Mouse (Mus musculus): ENCODE data around the gene Psd.
A peak's percentile ranks its signal among the peaks of the same experiment; 100 is the strongest.

The Psd gene

DNA sequence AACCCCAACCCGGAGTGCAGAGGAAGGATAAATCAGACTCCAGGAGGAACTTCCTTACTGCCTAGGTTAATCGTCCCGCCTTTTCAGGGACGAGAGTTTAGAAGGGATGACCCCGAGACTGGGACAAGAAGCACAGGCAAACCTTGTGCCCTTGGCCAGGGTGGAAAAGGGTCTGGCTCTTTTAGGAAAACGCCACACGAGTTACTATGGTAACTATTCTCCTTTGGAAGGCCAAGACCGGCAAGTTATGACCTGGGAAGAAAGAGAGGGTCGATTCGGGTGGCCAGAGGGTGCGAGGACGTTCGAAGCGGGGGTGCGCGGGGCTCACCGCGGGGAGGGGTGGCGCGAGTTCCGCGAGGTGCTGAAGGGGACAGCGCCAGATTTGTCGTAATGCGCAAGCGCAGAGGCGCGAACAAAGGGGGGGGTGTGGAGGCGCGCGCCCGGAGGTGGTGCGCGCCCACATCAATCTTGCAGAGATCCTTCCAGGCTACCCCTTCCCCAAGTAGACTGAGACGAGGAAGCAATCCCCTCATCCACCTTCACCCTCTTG lies at the start of gene Psd:
TSS of gene Psd (minus strand) at position 401 of the 550 bp plus-strand sequence.
- DNase-seq (ENCODE audit: low spot score) = peak; percentile 69

DNA sequence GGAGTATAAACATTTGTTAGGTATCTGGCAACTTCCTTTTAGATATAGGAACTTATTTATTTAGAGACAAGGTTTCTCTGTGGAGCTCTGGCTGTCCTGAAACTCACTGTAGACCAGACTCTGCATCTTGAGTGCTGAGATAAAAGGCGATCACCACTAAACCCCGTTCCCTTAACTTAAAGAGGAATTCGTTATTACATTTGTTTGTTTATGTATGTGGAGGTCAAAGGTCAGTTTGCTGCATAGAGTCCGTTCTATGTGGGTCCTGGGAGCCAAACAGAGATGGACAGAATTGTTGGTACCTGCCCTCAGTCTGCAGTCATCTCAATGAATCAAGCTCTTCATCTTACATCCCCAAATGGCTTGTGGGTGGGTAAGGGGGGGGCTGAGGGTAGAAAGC lies 48.9 kb upstream of the Psd start:
- no peak for DNase-seq (ENCODE audit: low spot score)

DNA sequence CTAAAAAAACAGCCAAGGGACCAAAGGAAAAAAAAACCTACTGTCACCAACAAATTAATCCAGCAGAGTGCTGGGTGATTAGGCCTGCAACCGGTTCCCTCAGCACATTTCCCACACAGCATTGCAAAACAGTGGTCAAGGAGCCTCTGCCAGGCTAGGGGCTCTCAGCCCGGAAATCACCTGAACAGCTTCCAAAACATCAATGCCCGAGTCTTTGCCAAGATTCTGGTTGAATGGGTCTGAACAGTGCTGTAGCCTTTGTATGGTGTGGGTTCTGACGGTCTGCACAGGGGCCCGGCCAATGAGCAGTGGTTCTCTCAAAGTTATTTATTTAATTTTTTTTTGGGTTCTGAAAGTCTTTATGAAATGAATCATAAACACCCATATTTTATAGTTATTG lies 48.5 kb upstream of the Psd start:
- no peak for DNase-seq (ENCODE audit: low spot score)

DNA sequence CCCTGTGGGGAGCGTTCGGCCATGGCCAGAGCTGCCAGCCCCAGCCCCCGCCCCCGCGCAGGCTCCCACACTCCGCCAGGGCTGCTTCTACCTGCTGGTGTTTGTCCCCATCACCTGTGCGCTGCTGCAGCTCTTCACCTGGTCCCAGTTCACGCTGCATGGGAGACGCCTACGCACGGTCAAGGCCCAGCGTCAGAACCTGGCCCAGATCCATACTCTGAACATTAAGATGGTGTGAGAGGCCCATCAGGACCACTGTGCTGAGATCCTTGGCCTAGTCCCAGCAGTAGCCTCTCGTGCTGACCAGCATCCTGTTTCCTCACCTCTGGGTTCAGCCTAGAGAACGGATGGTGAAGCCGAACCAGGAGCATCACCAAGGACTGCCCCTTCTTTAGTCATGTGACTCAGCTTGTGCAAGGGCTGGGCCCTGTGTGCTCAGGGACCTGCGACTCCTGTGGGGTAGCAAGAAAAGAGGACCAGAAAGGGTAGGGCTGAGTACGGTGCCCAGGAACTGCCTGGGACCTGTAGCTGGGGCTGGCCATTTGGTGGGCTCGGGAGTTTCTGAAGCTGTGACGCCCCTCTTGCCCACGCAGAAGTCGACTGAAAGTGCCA lies 47.6 kb upstream of the Psd start:
- no peak for DNase-seq (ENCODE audit: low spot score)

DNA sequence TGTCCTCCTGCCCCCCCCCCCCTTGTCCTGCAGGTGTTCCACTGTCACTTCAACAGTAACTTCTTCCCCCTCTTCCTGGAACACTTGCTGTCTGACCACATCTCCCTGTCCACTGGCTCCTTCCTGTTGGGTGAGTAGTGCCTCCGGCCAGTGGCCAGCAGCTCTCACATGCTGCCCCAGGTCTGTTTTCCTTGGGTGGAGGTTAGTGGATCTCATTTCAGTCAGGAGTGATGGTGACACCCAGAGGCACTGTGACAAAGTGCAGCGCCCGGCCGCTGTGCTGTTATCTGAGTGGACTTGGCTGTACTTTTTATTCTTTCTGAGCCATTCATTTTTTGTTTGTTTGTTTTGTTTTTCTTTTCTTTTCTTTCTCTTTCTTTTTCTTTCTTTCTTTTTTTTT lies 42.2 kb upstream of the Psd start:
- DNase-seq (ENCODE audit: low spot score) = peak; percentile 73

DNA sequence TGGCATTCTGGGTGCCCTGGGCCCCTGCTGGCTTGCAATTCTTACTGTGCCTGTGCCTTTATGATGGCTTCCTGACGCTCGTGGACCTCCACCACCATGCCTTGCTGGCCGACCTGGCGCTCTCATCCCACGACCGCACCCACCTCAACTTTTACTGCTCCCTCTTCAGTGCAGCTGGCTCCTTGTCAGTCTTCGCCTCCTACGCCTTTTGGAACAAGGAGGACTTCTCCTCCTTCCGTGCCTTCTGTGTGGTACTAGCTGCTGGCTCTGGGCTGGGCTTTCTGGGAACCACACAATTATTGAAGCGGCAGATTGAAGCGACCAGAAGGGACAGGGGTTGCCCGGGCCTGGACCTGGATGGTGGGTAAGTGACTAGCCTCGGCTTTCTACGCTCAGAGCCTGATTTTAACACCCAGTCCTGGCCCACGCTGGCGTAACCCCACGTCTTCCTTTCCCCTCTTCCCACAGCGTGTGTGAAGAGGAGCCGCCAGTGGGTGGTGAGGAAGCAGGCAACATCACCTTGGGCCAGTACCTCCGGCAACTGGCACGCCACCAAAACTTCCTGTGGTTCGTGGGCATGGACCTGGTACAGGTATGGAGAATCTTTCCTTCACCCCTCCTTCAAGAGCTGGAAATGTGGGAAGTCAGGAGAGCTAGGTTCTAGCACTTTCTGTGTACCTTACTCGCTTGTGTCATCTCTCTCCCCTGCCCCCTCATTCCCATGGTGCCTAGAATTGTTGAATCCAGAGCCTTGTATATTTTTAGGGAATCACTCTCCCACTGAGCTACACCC lies 41.0 kb upstream of the Psd start:
- no peak for DNase-seq (ENCODE audit: low spot score)

DNA sequence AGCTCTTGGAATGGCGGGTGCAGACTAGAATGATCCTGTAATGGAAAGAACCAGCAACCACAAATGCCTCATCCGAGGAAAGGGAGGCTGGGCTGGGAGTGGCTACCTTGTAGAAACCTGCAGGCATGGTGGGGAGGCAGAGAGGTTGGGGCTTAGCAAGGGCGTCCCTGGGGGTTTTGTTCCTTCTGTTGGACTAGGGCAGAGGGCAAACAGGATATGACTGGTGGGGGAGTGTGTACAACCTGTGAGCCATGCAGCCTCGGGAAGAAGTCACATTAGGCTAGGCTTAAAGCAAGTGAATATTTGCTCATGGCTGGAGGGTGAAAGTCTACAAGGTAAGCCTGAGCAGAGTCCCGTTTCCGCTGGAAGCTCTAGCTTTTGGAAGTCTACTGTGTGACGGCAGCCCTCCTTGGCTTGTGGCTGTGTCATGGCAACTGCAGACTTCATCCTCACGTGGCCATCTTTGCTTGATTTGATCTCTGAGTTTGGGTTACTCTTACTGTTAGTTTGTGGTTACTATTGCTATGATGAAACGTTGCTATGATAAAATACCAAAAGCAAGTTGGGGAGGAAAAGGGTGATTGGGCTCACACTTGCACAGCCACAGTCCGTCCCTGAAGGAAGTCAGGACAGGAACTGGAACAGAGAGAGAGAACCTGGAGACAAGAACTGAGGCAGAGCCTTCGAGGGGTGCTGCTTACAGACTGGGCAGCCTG lies 36.5 kb upstream of the Psd start:
- DNase-seq (ENCODE audit: low spot score) = no peak

DNA sequence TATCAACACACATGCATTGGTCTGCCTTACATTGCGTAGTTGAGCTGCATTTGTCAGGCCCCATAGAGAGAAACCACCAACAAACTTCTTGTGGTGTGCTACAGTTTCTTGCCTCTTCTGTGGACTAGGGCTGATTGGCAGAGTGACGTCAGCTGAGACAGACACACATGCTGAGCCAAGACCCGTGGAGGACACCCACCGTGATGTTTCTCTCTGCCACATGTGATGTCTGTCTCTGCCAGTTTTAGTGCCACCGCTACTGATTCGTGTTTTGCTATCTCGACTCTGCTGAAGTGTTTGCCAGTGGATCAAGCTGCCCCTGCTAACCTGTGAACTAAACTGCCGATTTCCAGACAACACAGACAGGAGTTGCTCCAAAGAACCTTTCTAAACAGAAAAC lies 35.1 kb upstream of the Psd start:
- DNase-seq (ENCODE audit: low spot score) = no peak

DNA sequence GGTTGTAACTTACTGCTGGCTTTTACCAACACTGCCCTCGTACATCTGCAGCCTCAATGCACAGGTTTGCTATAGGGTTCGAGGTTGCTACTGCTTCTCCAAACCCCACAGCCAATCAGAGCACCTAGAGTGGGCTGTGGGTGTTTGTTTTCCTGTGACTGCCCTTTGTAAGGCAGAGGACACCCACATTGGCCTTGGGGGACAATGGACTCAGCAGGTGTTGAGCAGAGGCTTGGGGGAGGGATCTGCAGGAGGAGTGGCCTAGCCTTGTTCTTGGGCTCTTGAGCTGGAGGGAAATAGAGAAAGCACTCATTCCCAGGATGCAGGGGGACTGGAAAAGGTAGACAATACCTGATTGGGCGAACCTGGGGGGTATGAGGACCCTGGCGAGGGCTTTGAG lies 31.4 kb upstream of the Psd start:
- no peak for DNase-seq (ENCODE audit: low spot score)

DNA sequence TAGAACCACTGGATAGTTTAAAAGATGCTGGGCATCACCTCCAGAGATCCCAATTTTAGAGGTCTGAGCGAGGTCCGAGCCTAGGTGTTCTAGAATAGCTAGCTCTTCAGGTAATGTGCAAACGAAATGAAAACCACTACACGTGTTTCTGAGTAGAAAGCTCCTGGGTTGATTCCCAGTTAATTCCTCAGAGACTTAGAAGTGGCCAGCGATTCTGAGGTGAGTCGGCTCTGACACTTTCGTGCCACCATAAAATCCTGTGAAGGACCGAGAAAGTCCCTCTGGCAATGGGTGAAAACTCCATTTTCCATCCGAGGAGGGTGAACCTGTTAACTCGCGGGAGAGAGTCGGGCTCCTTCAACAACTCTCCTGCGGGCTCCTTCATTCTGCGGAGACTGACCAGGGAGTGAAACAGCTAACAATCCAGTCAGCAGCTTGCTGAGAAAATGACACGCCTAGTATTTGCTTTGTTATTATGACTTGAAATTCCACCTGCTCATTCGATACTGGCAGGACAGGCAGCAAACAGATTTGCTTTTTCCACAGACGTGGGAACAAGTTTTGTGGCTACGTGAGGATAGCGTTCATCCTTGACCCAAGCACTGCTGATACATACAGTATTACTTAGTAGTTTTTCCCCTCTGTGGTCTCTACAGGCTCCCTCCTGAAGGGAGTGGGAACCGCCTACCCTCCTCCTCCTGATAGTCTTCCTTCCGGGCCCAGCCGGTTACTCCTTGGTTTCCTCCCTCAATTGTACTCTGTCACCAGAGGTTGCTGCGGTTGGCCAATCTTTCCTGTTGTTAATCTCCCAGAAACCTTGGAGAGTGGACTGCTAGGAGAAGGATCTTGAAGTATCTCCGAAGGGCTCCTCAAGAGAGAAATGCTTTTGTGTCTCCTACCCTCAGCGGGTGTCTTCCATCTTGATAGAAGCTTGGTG lies 30.7 kb upstream of the Psd start:
- DNase-seq (ENCODE audit: low spot score) = no peak

DNA sequence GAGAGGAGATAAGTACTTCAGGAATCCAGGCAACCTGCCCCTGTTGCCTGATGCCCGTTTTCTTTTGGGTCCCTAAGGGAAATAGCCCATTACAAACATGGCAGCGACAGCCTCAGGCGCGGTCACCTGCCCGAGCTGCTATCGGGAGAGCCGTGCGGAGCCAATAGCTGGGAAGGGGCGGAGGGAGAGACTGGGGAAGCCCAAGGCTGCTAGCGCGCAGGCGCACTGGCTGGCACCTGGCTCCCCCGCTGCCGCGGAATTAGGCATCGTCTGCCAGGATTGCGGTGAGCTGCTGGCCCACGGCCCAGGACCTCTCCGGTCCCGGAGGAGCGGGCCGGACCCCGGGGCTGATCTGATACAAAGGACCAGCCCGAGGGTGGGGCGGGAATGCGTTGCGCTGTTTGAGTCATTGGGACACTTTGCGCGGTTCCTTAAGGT lies 29.8 kb upstream of the Psd start:
- DNase-seq (ENCODE audit: low spot score) = peak; percentile 93

DNA sequence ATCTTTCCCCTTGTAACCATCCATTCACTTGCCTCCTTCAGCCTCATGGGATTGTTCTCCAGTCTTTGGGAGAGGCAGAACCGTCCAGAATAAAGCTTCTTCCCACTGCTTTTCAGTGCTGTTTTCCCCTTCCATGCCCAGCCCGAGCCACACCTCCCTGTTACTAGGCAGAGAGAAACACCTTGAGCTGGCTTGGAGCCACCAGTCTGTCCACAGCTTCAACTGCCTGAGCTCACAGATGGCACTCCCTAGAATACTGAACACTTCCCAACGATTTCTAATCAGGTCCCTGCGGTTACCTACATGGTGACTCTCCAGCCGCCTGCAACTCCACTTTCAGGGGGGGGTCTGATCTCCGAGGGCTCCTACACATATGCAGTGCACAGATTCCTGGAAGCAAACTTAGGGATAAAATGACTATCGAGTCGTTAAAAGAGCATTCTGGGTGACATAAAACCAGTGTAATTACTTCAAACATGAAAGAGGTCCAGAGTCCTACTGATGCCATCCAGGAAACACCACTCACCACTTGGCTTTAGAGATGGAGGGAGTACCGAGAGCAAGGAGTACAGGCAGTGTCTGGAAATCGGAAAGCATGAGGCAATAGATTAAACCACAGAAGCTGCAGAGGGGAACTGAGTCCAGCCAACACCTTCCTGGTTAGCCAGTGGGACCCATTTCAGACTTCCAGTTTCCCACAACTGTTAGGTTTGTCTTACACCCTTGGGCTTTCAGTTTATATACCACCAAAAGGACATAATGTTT lies 23.4 kb upstream of the Psd start, which contains the start of gene 2310034G01Rik:
TSS of gene 2310034G01Rik (minus strand) at position 135 of the 765 bp plus-strand sequence.
- no peak for DNase-seq (ENCODE audit: low spot score)

DNA sequence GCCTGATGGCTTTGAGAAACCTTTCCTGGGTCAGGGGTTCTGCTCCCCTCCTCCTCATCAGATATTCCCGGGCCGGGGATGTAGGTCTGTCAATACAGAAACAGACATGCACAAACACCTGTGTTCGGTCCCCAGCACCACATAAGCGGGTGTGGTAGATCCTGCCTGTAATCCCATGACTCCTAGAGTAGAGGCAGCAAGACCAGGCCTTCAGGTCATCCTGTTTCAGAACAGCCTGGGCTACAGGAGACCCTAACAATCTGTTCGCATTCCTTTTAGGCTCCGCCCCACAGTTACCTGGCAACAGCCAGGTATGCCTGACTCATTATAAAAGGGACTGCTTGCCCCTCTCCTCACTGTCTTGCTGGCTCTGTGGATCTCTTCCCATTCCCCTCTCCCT lies 22.6 kb upstream of the Psd start:
- DNase-seq (ENCODE audit: low spot score) = no peak

DNA sequence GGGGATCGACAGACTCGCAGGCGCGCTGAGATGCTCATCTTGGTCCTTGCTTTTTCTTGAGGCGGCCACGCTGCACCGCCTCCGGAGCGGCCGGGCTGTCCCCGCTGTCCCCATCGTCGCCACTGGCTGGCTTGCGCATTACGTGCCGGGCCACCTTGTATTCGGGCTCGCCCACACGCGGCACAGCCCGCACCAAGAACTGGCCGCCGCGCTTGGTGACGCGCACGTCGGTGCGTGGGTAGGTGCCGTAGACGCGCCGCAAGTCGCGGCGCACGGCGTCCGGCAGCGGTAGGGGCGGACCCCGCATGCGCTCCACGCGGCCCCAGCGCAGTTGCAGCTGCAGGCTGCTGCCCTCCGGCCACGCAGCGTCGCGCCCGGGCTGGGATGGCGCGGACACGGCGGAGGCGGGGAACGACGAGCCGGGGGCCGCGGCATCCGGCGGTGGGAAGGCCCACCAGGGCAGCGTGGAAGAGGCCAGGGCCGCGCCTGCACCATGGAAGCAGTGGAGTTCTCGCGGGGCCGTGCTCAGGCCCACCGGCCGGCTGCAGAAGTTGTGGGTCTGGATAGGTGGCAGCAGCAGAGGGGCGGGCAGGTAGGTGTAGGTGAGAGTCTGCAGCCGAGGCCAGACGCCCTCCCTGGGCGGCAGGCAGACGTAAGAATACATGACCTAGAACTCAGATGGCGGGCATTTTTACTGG lies 22.0 kb upstream of the Psd start:
- DNase-seq (ENCODE audit: low spot score) = peak; percentile 73

DNA sequence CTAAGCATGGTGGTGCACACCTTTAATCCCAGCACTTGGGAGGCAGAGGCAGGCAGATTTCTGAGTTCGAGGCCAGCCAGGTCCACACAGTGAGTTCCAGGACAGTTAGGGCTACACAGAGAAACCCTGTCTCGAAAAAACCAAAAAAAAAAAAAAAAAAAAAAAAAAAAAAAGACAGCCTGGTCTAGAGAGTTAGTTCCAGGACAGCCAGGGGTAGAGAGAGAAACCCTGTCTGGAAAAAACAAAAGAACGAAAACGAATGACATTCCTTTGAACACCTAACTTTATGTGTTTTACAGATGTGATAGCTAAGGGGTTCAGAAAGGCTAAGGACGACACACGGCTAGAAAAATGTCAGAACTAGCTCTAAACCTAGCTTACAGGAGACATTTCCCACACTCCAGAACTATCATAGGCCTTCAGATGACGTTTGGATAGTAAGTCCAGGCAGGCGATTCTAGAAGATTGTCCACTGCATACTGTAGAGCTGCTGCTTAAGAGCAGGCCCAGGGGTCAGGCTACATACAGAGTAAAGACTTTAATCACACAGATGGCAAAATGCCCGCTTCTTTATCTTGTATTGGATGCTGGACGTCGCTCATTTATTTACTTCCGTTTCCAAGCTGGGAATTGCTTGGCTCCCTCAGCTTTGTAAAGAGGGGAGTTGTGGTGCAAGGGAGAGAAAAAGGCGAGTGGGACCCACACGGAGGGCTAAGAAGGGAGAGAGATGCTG lies 21.1 kb upstream of the Psd start:
- peak; percentile 41 for DNase-seq (ENCODE audit: low spot score)

DNA sequence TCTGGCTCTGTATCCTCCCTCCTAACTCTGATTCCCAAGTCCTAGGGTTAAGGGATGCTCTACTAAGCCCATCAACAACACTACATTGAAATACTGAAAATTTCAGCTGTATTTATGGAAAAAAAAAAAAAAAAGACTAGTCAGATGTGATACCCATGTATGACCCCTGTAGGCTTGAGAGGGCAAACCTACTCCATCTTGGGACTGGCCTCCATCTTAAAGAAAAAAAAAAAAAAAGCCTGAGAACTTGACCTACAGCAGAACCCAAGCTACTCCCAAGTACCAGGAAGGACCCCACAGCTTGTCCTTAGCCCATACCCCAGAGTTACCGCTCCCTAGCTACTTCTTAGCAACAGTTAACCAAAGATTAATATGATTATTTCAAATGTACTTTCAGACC lies 20.2 kb upstream of the Psd start:
- DNase-seq (ENCODE audit: low spot score) = no peak

DNA sequence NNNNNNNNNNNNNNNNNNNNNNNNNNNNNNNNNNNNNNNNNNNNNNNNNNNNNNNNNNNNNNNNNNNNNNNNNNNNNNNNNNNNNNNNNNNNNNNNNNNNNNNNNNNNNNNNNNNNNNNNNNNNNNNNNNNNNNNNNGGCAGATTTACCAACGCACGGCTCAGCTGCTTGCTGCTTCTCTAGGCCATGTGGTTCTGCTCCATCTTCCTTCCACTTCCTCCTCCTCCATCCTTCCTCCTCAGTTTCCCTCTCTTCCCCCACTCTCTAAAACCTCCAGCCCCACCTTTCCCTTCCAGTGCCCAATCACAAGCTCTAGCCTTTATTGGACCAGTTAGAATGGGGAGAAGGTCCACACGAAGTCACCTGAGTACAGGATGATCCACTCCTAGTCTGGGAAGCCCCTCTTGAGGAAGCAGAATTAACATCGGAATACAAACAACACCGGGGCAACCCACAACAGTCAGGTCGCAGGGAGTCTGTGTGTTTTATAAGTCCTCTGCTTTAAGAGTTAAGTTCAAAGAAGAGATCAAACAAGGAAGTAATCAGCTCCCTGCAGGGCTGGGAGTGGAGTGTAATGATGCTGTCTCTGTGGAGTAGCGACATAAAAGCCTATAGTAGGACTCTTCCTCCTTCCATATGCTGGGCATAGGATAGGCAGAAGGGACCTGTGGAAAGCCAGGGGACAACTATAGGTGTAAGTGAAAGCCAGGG lies 17.9 kb upstream of the Psd start:
- DNase-seq (ENCODE audit: low spot score) = no peak

DNA sequence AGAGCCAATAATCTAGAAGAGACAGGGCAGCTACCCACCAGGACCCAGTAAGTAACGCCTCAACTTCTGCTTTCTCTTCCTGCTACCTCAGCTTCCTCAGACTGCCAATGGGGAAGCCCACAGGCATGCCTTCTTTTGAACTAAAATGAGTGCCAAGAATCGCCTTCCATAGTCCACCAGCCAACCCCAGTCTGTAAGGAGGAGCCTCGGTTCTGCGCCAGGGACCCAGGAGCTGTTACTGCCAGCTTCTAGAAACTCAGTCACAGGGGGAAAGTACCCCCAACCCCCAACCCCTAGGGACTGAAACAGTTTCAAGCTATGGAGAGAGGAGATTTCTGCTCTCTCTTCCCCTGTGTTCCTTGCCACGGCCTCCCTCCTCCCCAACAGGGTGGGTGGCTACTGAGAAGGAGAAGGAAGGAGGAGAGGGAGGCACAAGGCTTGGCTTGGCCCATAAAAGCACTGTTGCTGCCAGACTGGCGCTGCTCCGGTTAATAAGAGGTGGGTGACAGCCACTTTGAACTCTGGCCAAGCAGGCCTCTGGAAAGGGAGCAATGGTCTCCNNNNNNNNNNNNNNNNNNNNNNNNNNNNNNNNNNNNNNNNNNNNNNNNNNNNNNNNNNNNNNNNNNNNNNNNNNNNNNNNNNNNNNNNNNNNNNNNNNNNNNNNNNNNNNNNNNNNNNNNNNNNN lies 12.5 kb upstream of the Psd start:
- DNase-seq (ENCODE audit: low spot score) = no peak

Data from embryo, embryonic 10.5 days (tissue).